Mouse (Mus musculus) heart, adult 11 months (tissue): Measurements from ENCODE around the gene Etl4.

Experiments
- DNase-seq: peaks from one replicate; pipeline ENCODE4 v3.0.0; 2022

Etl4 gene

GRCm38 (mm10) chr2:20777931-20778330 lies 868.4 kb downstream of the Etl4 start:
- DNase-seq = peak; percentile 41

- peak; percentile 88 for DNase-seq
Observed at GRCm38 (mm10) chr2:20779484-20780381, 870.2 kb downstream of the Etl4 start.

GRCm38 (mm10) chr2:20801236-20801890 lies 891.8 kb downstream of the Etl4 start:
- DNase-seq = peak; percentile 86

GRCm38 (mm10) chr2:20811506-20811905 lies 901.9 kb downstream of the Etl4 start:
- peak; percentile 90 for DNase-seq

- no peak for DNase-seq
Observed at GRCm38 (mm10) chr2:20813986-20814385, 904.4 kb downstream of the Etl4 start.

- DNase-seq = no peak
Observed at GRCm38 (mm10) chr2:20818226-20818625, 908.6 kb downstream of the Etl4 start.

- DNase-seq = peak; percentile 72
Observed at GRCm38 (mm10) chr2:20826258-20826657, 916.7 kb downstream of the Etl4 start.

- peak; percentile 41 for DNase-seq
Observed at GRCm38 (mm10) chr2:20830882-20831281, 921.3 kb downstream of the Etl4 start.

GRCm38 (mm10) chr2:20831608-20832406 lies 922.2 kb downstream of the Etl4 start:
- peak; percentile 5 for DNase-seq

GRCm38 (mm10) chr2:20849346-20849745 lies 939.8 kb downstream of the Etl4 start:
- DNase-seq = peak; percentile 88
